Mouse (Mus musculus) ZHBTc4 (cell line): ENCODE measurements at regions not wholly inside any gene's neighbourhood (a gene's known extent, or its start where the extent isn't known, plus 50 kb on each side); places are given as distances from the start of the nearest gene placed in this dataset.
A peak's percentile ranks its signal among the peaks of the same experiment; 100 is the strongest.
"Not testable (repeated sequence)": the region's sequence is repeated elsewhere in the genome, so short reads cannot be mapped to it uniquely, and the experiment has no call there.

Source experiments
- DNase-seq: peaks from one replicate; pipeline ENCODE4 v3.0.0-alpha.2; 2011; ENCODE audit warnings: low read depth, low spot score

GRCm38 (mm10) chr12:64137997-64138396 lies 336.5 kb downstream of the Fscb start:
- DNase-seq, result no peak

GRCm38 (mm10) chr12:64116438-64116837 lies 358.1 kb downstream of the Fscb start:
- DNase-seq, result no peak

- no peak for DNase-seq
Measured at GRCm38 (mm10) chr12:64114476-64114875, 360.0 kb downstream of the Fscb start.

- peak; percentile 46 for DNase-seq
Measured at GRCm38 (mm10) chr12:64104214-64104613, 370.3 kb downstream of the Fscb start.

- peak; percentile 51 for DNase-seq
Measured at GRCm38 (mm10) chr12:64076789-64077188, 397.7 kb downstream of the Fscb start.

- DNase-seq, result no peak
Measured at GRCm38 (mm10) chr12:64045528-64045927, 429.0 kb downstream of the Fscb start.

GRCm38 (mm10) chr12:64008631-64009030 lies 465.9 kb downstream of the Fscb start:
- not testable (repeated sequence) for DNase-seq
